Mouse (Mus musculus) cerebellum, adult 9-10 months (tissue): ENCODE results near the gene Ccdc122.
A peak's percentile ranks its signal among the peaks of the same experiment; 100 is the strongest.

Source experiments
- DNase-seq: peaks from one replicate; pipeline ENCODE4 v3.0.0; 2022

The Ccdc122 gene

GRCm38 (mm10) chr14:77136936-77137335, 100.4 kb downstream of the Ccdc122 start:
- no peak for DNase-seq

- peak; percentile 83 for DNase-seq
Observed at GRCm38 (mm10) chr14:77141324-77142282, 105.0 kb downstream of the Ccdc122 start.

GRCm38 (mm10) chr14:77145103-77145502, 108.5 kb downstream of the Ccdc122 start:
- no peak for DNase-seq

- no peak for DNase-seq
Observed at GRCm38 (mm10) chr14:77147635-77148034, 111.1 kb downstream of the Ccdc122 start.

- DNase-seq = no peak
Observed at GRCm38 (mm10) chr14:77150556-77150955, 114.0 kb downstream of the Ccdc122 start.

- no peak for DNase-seq
Observed at GRCm38 (mm10) chr14:77151431-77151830, 114.9 kb downstream of the Ccdc122 start.

- DNase-seq = peak; percentile 82
Observed at GRCm38 (mm10) chr14:77156222-77156910, 119.8 kb downstream of the Ccdc122 start, which contains the start of gene Enox1. Gene Enox1 (plus strand): TSS chr14:77156763.

GRCm38 (mm10) chr14:77156911-77157504, 120.4 kb downstream of the Ccdc122 start:
- DNase-seq = no peak

GRCm38 (mm10) chr14:77157505-77157911, 120.9 kb downstream of the Ccdc122 start:
- peak; percentile 93 for DNase-seq

GRCm38 (mm10) chr14:77159397-77159796, 122.8 kb downstream of the Ccdc122 start:
- DNase-seq = no peak
